Mouse (Mus musculus) forebrain, embryonic 15.5 days (tissue): ENCODE data around the gene Wee1. TPM values are rescaled to one million over a fixed set of nuclear protein-coding genes. Genes with fewer than 3 reads are reported as not detected.

Experiments
- ATAC-seq: fragments of 200-750 bp; cut with Nextera tagmentation; replicated peaks from 2 replicates; pipeline ENCODE4 v1.8.0; 2017; ENCODE audit warnings: mild to moderate bottlenecking, moderate TSS enrichment, moderate library complexity
- H3K27ac ChIP-seq: fragments of 300-500 bp; sonication (generic); replicated peaks from 2 replicates; pipeline ENCODE4 v1.5.1; 2015; ENCODE audit warnings: mild to moderate bottlenecking, inconsistent platforms
- H3K27me3 ChIP-seq: fragments of 300-500 bp; sonication (generic); 2 replicates; pipeline ENCODE4 v1.6.1; 2015; ENCODE audit warnings: inconsistent platforms
- H3K36me3 ChIP-seq: fragments of 300-500 bp; sonication (generic); 2 replicates; pipeline ENCODE4 v1.6.1; 2015; ENCODE audit warnings: mild to moderate bottlenecking, inconsistent platforms
- H3K4me1 ChIP-seq: fragments of 300-500 bp; sonication (generic); 2 replicates; pipeline ENCODE4 v1.6.1; 2015; ENCODE audit warnings: inconsistent platforms
- H3K4me2 ChIP-seq: fragments of 300-500 bp; sonication (generic); replicated peaks from 2 replicates; pipeline ENCODE4 v1.6.1; 2015; ENCODE audit warnings: mild to moderate bottlenecking, inconsistent platforms
- H3K4me3 ChIP-seq: fragments of 300-500 bp; sonication (generic); 2 replicates; pipeline ENCODE4 v1.5.1; 2015; ENCODE audit warnings: mild to moderate bottlenecking, inconsistent platforms
- H3K9ac ChIP-seq: fragments of 300-500 bp; sonication (generic); replicated peaks from 2 replicates; pipeline ENCODE4 v1.6.1; 2015; ENCODE audit warnings: mild to moderate bottlenecking, inconsistent platforms
- H3K9me3 ChIP-seq: fragments of 300-500 bp; sonication (generic); 2 replicates; pipeline ENCODE4 v1.6.1; 2016; ENCODE audit warnings: inconsistent platforms
- WGBS: fragments of 180-500 bp; shearing (Covaris S2); methylation state at CpG from one replicate; pipeline ENCODE4 v1.1.7; 2015; ENCODE audit warnings: mixed read lengths; 5-methylcytosine and 5-hydroxymethylcytosine counted together
- polyA plus RNA-seq: library from polyadenylated mRNA; unstranded; fragments of >200 nt; fragmentation: Nextera tagmentation; extraction: Ambion mirVana; gene quantifications from 2 replicates; pipeline ENCODE4 v1.2.1, GENCODE M21; 2015

The Wee1 gene
- polyA plus RNA-seq, 1 experiment from 2014 or later = 12.3 TPM

GRCm38 (mm10) chr7:110164103-110164681 is 42.3 kb downstream of the Wee1 start:
- Histone ChIP-seq H3K27me3 (no peaks in the 10 kb centered on the region), H3K36me3 (no peaks in the 10 kb centered on the region), H3K4me3 (peak overlapping the region; percentile 51), H3K9ac (peak overlapping the region; percentile 60), H3K9me3 (no peaks in the 10 kb centered on the region), H3K4me2 (peak overlapping the region; percentile 79), H3K27ac (peak overlapping the region; percentile 84), H3K4me1 (no peaks in the 10 kb centered on the region)
- WGBS = under 1% methylated on average over 24 of the region's 24 CpGs
- ATAC-seq = peak; percentile 90

GRCm38 (mm10) chr7:110164712-110165122 is 42.9 kb downstream of the Wee1 start:
- H3K4me1 ChIP-seq = no peaks in the 10 kb centered on the region
- H3K4me2 ChIP-seq = peak overlapping the region; percentile 79
- H3K36me3 ChIP-seq = no peaks in the 10 kb centered on the region
- peak overlapping the region; percentile 60 for H3K9ac ChIP-seq
- peak overlapping the region; percentile 51 for H3K4me3 ChIP-seq
- WGBS = under 1% methylated on average over 20 of the region's 20 CpGs
- H3K9me3 ChIP-seq = no peaks in the 10 kb centered on the region
- ATAC-seq = peak; percentile 98
- no peaks in the 10 kb centered on the region for H3K27me3 ChIP-seq
- peak overlapping the region; percentile 84 for H3K27ac ChIP-seq

- H3K4me3 ChIP-seq = no peak overlapping the region
- 74% methylated on average over 8 of the region's 8 CpGs for WGBS
- no peak overlapping the region for H3K9ac ChIP-seq
- no peaks in the 10 kb centered on the region for H3K4me1 ChIP-seq
- no peak overlapping the region for H3K4me2 ChIP-seq
- H3K27ac ChIP-seq = no peak overlapping the region
- no peaks in the 10 kb centered on the region for H3K27me3 ChIP-seq
- no peaks in the 10 kb centered on the region for H3K9me3 ChIP-seq
- ATAC-seq = no peak
- H3K36me3 ChIP-seq = no peaks in the 10 kb centered on the region
Measured at GRCm38 (mm10) chr7:110166233-110166632, 44.4 kb downstream of the Wee1 start.

GRCm38 (mm10) chr7:110179208-110179607 is 57.4 kb downstream of the Wee1 start:
- Histone ChIP-seq H3K36me3 (no peaks in the 10 kb centered on the region), H3K27ac (no peak overlapping the region), H3K27me3 (no peaks in the 10 kb centered on the region), H3K4me3 (no peak overlapping the region), H3K9ac (no peak overlapping the region), H3K4me1 (no peaks in the 10 kb centered on the region), H3K9me3 (no peaks in the 10 kb centered on the region), H3K4me2 (no peak overlapping the region)
- 91% methylated on average over 7 of the region's 7 CpGs for WGBS
- no peak for ATAC-seq

GRCm38 (mm10) chr7:110180613-110181012 is 58.8 kb downstream of the Wee1 start:
- no peak overlapping the region for H3K4me2 ChIP-seq
- H3K4me1 ChIP-seq = no peaks in the 10 kb centered on the region
- H3K36me3 ChIP-seq = no peaks in the 10 kb centered on the region
- no peaks in the 10 kb centered on the region for H3K9me3 ChIP-seq
- no peak overlapping the region for H3K4me3 ChIP-seq
- H3K27ac ChIP-seq = no peak overlapping the region
- no peaks in the 10 kb centered on the region for H3K27me3 ChIP-seq
- H3K9ac ChIP-seq = no peak overlapping the region
- no peak for ATAC-seq

GRCm38 (mm10) chr7:110181446-110181845 is 59.6 kb downstream of the Wee1 start:
- H3K36me3 ChIP-seq = no peaks in the 10 kb centered on the region
- no peak overlapping the region for H3K27ac ChIP-seq
- ATAC-seq = no peak
- no peak overlapping the region for H3K4me3 ChIP-seq
- no peaks in the 10 kb centered on the region for H3K4me1 ChIP-seq
- H3K27me3 ChIP-seq = no peaks in the 10 kb centered on the region
- H3K4me2 ChIP-seq = no peak overlapping the region
- 74% methylated on average over 8 of the region's 8 CpGs for WGBS
- no peak overlapping the region for H3K9ac ChIP-seq
- no peaks in the 10 kb centered on the region for H3K9me3 ChIP-seq

GRCm38 (mm10) chr7:110184608-110185007 is 62.8 kb downstream of the Wee1 start:
- no peak overlapping the region for H3K27ac ChIP-seq
- H3K4me3 ChIP-seq = no peak overlapping the region
- no peaks in the 10 kb centered on the region for H3K36me3 ChIP-seq
- H3K27me3 ChIP-seq = no peaks in the 10 kb centered on the region
- WGBS = 85% methylated on average over 3 of the region's 3 CpGs
- H3K9me3 ChIP-seq = no peaks in the 10 kb centered on the region
- H3K4me1 ChIP-seq = no peaks in the 10 kb centered on the region
- no peak for ATAC-seq
- H3K4me2 ChIP-seq = no peak overlapping the region
- no peak overlapping the region for H3K9ac ChIP-seq

GRCm38 (mm10) chr7:110189951-110190350 is 68.1 kb downstream of the Wee1 start:
- Histone ChIP-seq H3K4me2 (no peak overlapping the region), H3K36me3 (no peaks in the 10 kb centered on the region), H3K27me3 (no peaks in the 10 kb centered on the region), H3K4me3 (no peak overlapping the region), H3K27ac (no peak overlapping the region; the same call in 1 of the 2 replicates), H3K9me3 (no peaks in the 10 kb centered on the region), H3K9ac (no peak overlapping the region), H3K4me1 (no peaks in the 10 kb centered on the region)
- ATAC-seq = no peak
- 72% methylated on average over 7 of the region's 7 CpGs for WGBS

Other genes starting within 250 kb of the Wee1 start
- 47.3 and 54.1 TPM in 2 replicates for gene Dennd5a, start 161.6 kb upstream of the Wee1 start, polyA plus RNA-seq
- gene Tmem41b, start 135.1 kb upstream of the Wee1 start, polyA plus RNA-seq = 65.0 and 65.1 TPM in 2 replicates
- 46.4 and 46.9 TPM in 2 replicates for gene Ipo7, start 103.8 kb upstream of the Wee1 start, polyA plus RNA-seq
- 23.3 and 25.0 TPM in 2 replicates for gene Zfp143, start 60.8 kb upstream of the Wee1 start, polyA plus RNA-seq
- gene Swap70, start 99.7 kb downstream of the Wee1 start, polyA plus RNA-seq = 10.4 and 11.1 TPM in 2 replicates